Mouse (Mus musculus) olfactory bulb, adult 2 months (tissue): ENCODE measurements around the gene Ppm1l. TPM values are rescaled to one million over a fixed set of nuclear protein-coding genes. Genes with fewer than 3 reads are reported as not detected.

Experiments
- H3K27ac ChIP-seq: fragments of 200-500 bp; 2 replicates; pipeline ENCODE4 v1.5.1; 2012; ENCODE audit warnings: low read depth, low read length; ENCODE audit not compliant: insufficient read depth
- H3K4me1 ChIP-seq: fragments of 200-500 bp; 2 replicates; pipeline ENCODE4 v1.6.1; 2012; ENCODE audit warnings: low read length; ENCODE audit not compliant: control insufficient read depth, insufficient read depth
- H3K4me3 ChIP-seq: fragments of 200-500 bp; 2 replicates; pipeline ENCODE4 v1.5.1; 2012; ENCODE audit warnings: mild to moderate bottlenecking, low read depth, low read length, moderate library complexity; ENCODE audit not compliant: insufficient read depth
- CTCF ChIP-seq: fragments of 200-500 bp; IDR thresholded peaks from 2 replicates; pipeline ENCODE4 v1.5.1; 2012; ENCODE audit warnings: low read depth, mild to moderate bottlenecking, low read length, moderate library complexity; ENCODE audit not compliant: insufficient read depth
- POLR2A ChIP-seq: fragments of 200-500 bp; IDR thresholded peaks from 2 replicates; pipeline ENCODE4 v1.6.1; 2012; ENCODE audit warnings: mild to moderate bottlenecking, low read depth, low read length, moderate library complexity; ENCODE audit not compliant: insufficient read depth
- whole genome bisulfite sequencing: fragments of 180-500 bp; shearing (Covaris S2); methylation state at CpG from one replicate; pipeline ENCODE4 v1.1.7; 2018; 5-methylcytosine and 5-hydroxymethylcytosine counted together
- polyA plus RNA-seq: library from polyadenylated mRNA; stranded (reverse); fragments of >200 nt; gene quantifications from 2 replicates; pipeline ENCODE4 v1.2.4, GENCODE M21; 2012; ENCODE audit warnings: low replicate concordance; ENCODE audit not compliant: missing spikeins, insufficient read depth, insufficient read length

Ppm1l gene
- polyA plus RNA-seq, 1 experiment, result not detected

DNA sequence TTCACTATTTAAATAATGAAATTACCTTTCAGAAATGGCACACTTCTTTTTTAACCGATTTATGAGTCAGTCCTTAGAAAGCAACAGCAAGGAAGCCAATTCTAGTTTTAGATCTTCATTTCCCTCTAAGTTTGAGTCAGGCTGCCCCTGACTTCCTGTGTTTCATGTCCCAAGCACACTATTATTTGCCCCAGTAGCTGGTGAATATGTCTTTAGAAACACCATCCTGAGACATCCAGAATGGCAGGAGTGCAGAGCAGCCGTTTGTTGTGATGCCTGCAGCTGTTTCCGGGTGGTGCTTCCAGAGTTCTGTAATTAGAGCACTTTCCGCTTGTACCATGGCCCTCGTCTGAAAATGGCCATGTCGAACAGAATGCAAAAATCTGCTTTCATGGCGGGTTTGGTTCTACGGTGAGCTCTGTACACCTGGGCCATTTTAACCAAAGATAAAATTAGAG lies 208.4 kb downstream of the Ppm1l start:
- TF ChIP-seq POLR2A, result no peak
- no peak for TF ChIP-seq CTCF
- WGBS, result 25% methylated on average over 8 of the region's 8 CpGs
- Histone ChIP-seq H3K4me3 (no peak overlapping the region), H3K27ac (peak overlapping the region; percentile 82), H3K4me1 (peaks cover 12% of the 10 kb centered on the region)

DNA sequence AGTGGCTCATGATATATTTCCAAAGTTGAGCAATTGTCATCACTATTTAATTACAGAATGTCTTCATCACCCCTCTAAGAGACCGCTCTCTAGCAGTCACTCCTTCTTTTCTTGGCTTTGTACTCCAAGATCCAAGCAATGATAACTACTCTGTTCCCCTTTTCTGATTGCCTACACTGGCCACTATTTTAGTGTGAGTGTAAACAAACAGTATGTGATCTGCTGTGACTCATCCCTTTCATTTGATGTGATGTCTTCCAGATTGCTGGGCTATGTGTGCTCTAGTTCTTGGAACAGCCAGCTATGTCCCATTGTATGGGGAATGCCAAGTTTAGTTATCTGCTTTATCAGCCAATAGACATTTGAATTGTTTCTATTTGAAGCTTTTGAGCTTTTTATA lies 210.7 kb downstream of the Ppm1l start:
- Histone ChIP-seq H3K27ac (no peak overlapping the region), H3K4me3 (no peak overlapping the region), H3K4me1 (peaks cover 10% of the 10 kb centered on the region)
- TF ChIP-seq POLR2A, result no peak
- no peak for TF ChIP-seq CTCF
- WGBS, result 62% methylated on average over 1 of the region's 1 CpGs

DNA sequence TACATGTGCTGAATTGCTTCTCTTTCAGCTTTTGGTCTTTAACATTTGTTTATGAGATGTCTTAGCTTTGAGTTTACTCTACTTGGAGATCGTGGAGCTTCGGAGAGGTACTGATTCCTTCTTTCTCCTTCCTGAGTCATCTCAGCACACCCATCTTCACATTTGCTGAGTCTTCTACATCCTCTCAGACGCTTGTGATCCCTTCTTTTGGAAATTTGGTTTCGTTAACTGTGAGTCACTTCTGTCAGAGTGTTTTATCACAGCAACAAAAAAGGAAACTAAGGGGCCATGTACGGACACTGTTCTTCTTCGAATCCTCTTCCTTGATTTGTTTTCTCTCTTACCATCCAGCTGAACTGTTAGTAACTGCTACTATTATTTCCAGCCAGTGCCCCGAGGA lies 212.9 kb downstream of the Ppm1l start:
- no peak for TF ChIP-seq CTCF
- TF ChIP-seq POLR2A, result no peak
- Histone ChIP-seq H3K4me3 (no peak overlapping the region), H3K4me1 (peaks cover 7% of the 10 kb centered on the region), H3K27ac (peak overlapping the region; percentile 33; the same call in 1 of the 2 replicates)
- WGBS, result 31% methylated on average over 7 of the region's 7 CpGs

DNA sequence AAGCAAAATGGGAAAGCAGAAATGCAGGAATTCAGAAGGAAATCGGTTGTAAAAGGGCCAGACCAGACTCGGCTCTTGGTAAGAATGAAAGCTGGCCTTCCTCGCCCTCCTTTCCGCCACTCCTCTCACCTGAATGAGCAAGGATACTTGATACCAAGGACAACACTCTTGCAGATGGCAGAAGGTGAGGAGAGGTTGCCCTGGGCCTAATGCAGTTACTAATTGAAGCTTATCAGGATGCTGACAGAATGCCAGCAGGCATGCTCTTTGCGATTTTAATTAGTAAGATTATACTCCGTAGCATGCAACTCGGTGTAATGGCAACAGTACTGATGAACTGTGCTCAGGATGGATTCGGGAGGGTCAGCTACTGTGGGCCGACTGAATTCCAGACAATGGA lies 214.8 kb downstream of the Ppm1l start:
- WGBS, result 61% methylated on average over 9 of the region's 9 CpGs
- Histone ChIP-seq H3K4me3 (no peak overlapping the region), H3K4me1 (peaks cover 9% of the 10 kb centered on the region), H3K27ac (no peak overlapping the region)
- no peak for TF ChIP-seq POLR2A
- TF ChIP-seq CTCF, result no peak

DNA sequence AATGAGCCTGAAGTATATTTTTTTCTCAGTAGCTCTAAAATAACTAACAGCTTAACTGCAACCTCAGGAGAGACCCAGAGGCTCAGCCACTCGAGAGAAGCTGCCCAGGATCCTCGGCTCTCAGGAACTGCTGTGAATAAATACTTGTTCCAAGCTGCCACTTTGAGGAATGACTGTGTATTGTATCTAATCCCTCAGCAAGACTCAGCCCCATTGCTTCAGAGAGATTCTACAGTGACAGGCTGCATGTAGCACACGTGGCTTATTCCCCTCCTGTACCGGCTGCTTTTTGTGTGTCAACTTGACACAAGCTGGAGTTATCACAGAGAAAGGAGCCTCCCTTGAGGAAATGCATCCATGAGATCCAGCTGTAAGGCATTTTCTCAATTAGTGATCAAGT lies 216.0 kb downstream of the Ppm1l start:
- H3K4me1 ChIP-seq, result peaks cover 12% of the 10 kb centered on the region
- H3K4me3 ChIP-seq, result no peak overlapping the region
- WGBS, result 35% methylated on average over 4 of the region's 4 CpGs
- no peak overlapping the region for H3K27ac ChIP-seq
- no peak for TF ChIP-seq POLR2A
- no peak for TF ChIP-seq CTCF

DNA sequence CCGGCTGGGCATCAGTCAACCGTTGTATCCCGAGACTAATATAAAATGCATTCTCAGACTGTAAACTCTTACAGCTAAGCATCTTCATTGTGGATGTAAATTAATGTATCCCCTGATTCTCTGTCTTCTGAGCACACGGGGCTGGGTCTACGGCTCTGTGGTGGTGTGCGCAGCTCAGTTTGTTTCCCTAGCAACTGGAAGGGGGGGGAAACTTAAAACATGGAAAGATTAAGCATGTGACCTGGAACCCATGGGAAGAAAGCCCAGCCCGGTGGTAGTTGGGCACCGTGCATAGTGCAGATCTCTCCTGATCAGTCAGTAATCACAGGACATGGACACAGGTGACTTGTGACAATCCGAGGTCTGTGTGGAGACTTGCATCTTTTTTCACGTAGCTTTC lies 218.8 kb downstream of the Ppm1l start:
- no peak for TF ChIP-seq POLR2A
- TF ChIP-seq CTCF, result no peak
- no peak overlapping the region for H3K27ac ChIP-seq
- peaks cover 15% of the 10 kb centered on the region for H3K4me1 ChIP-seq
- WGBS, result 46% methylated on average over 10 of the region's 10 CpGs
- no peak overlapping the region for H3K4me3 ChIP-seq

DNA sequence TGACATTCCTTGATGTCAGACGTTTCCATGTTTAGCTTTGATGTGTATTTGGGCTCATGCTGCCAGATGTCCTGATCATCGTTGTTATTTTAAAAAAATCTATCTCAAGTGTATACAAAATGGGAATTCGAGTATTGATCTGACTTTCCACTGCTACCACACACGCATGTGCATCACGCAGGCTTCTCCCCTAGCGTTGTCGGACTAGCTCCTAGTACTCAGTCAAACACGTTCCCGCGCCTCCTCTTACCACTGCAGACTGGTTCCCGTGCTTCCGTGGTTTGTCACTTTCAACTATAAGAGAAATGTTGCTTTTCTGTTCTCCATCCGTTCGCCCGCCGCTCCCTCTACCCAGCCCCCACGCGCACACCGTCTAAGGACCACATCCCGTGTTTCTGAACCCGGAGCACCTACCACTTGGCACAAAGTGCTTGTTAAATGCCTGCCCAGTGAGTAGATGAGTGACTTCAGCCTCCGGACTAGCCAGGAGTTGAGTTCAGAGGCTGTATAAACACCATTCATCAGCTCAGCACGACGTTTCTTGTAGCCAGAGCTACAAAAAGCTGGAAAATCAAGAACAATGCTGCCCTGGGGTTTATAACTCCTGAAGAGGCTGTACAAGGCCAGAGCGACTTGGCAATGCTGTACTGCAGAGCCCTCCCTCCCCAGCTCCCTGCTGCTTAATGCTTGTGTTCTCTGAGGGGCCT lies 219.4 kb downstream of the Ppm1l start:
- WGBS, result 30% methylated on average over 25 of the region's 25 CpGs
- TF ChIP-seq CTCF, result no peak
- TF ChIP-seq POLR2A, result no peak
- Histone ChIP-seq H3K4me1 (peaks cover 15% of the 10 kb centered on the region), H3K4me3 (no peak overlapping the region), H3K27ac (no peak overlapping the region)

DNA sequence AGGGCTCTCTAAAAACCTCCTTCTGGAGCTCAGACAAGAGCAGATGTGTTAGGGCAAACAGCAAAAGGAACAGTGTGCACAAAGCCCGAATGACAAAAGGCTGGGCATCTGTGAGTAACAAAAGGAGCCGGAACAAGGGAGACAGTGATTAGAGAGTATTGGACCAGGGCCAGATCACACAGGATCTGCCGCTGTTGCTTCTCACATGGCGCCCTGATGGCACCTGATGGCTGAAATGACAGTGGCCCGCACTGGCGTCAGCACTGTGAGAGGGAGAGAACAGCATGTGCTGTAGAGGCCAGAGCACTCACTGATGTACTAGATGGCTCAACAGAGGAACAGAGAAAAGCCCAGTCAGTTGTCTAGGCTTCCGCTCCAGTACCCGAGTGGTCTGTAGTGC lies 226.3 kb downstream of the Ppm1l start:
- TF ChIP-seq POLR2A (no peak), CTCF (no peak)
- Histone ChIP-seq H3K4me1 (peaks cover 11% of the 10 kb centered on the region), H3K27ac (no peak overlapping the region), H3K4me3 (no peak overlapping the region)
- WGBS, result 62% methylated on average over 8 of the region's 8 CpGs

DNA sequence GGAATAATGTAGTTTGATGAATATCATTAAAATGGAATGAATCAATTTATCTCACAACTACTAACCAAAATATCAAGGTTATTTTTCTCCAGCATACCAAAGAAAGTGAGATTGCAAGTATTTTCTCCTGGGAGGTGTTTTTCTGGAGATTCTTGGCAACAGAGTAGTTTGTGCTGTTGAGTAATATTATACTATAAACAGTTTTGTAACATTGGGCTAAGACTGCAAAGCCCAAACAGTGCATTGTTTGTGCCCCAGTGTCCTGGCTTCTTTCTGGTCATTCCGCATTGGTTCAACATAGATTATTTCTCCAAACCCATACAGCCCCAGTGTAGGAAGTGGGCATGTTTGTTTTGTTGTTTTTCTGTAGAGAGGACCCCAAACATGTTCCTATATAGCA lies 227.1 kb downstream of the Ppm1l start:
- TF ChIP-seq POLR2A, result no peak
- TF ChIP-seq CTCF, result no peak
- H3K27ac ChIP-seq, result no peak overlapping the region
- H3K4me3 ChIP-seq, result no peak overlapping the region
- WGBS, result 100% methylated on average over 1 of the region's 1 CpGs
- peaks cover 16% of the 10 kb centered on the region for H3K4me1 ChIP-seq

DNA sequence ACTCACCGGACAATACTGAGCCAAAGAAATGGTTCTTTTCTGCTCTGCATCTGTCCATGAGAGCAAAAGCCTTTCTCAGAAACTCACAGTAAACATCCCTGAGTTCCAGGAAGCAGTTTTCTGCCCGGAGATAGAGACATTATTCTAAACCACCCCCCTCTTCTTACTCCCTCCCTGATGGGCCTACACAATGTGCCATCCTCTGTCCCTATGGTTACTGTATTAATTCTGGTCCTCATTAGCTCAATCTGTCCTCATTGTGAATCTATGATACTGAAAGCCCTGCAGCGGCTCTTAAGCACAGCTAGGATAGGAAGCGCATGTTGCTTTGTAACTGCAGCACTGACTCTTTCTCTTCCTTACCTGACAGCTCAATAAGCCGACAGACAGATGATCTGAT lies 228.4 kb downstream of the Ppm1l start:
- WGBS, result 62% methylated on average over 5 of the region's 5 CpGs
- no peak overlapping the region for H3K27ac ChIP-seq
- no peak overlapping the region for H3K4me3 ChIP-seq
- peaks cover 13% of the 10 kb centered on the region for H3K4me1 ChIP-seq
- TF ChIP-seq POLR2A, result no peak
- no peak for TF ChIP-seq CTCF
